Mouse (Mus musculus): ENCODE results near the gene Cnnm2.

DNA sequence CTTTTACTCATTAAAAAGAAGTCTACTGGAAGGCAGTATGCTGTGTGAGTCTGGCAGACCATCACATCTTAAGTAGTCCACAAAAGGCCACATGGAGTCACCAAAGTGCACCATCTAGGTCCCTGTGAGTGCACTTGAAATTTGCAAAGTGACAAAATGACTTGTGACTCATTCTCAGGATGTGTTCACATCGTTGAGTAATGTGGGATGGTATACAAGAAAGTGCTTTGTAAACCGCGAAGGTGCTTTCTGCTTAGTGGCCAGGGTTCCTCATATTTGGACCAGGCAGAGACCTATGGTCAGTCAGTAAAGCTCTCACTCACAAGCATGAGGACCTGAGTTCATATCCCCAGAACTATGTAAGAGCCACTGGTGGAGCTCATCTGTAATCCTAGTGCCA lies 13.6 kb upstream of the Cnnm2 start:
- TF ChIP-seq CTCF (IDR thresholded peaks at IDR 0.05; ENCODE audit: extremely low read depth, insufficient read depth, low read length), result no peak
- no peak for TF ChIP-seq POLR2A (IDR thresholded peaks at IDR 0.05; ENCODE audit: extremely low read depth, insufficient read depth, low read length)

All from cortical plate, adult 2 months (tissue).